Mouse (Mus musculus): ENCODE data around the gene Tnip1. TPM values are rescaled to one million over a fixed set of nuclear protein-coding genes. Genes with fewer than 3 reads are reported as not detected.

The Tnip1 gene
- polyA plus RNA-seq, 1 experiment from 2014 or later = 21.2 TPM

DNA sequence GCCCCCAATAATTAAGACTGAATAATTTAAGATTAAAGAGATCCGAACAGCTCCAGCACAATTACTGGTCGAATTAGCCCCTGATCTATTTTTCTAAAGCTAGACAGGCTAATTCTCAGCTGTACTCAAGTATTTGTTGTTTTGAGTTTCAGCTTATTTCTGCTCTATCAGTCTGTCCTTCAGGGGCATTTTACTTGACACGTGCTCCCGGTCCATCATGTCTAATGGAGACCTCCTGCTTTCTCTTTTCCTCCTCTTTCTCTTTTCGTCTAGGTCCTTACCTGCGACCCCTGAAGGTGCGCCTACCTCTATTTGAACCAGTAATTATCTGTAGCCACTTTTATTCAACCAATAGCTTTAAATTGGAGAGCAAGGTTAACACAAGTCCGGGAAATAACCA is 8.0 kb downstream of the Tnip1 start:
- Histone ChIP-seq H3K27ac (replicated peaks) (no peak overlapping the region), H3K4me2 (peak overlapping the region; percentile 80), H3K9ac (peak overlapping the region; percentile 59), H3K9me3 (no peaks in the 10 kb centered on the region), H3K4me3 (no peak overlapping the region), H3K4me1 (peaks cover 67% of the 10 kb centered on the region), H3K27me3 (replicated peaks) (no peaks in the 10 kb centered on the region), H3K36me3 (no peaks in the 10 kb centered on the region)
- no peak for ATAC-seq (ENCODE audit: extremely low read depth, insufficient number of reproducible peaks, low FRiP score, low TSS enrichment)
- WGBS = 82% methylated on average over 8 of the region's 8 CpGs

DNA sequence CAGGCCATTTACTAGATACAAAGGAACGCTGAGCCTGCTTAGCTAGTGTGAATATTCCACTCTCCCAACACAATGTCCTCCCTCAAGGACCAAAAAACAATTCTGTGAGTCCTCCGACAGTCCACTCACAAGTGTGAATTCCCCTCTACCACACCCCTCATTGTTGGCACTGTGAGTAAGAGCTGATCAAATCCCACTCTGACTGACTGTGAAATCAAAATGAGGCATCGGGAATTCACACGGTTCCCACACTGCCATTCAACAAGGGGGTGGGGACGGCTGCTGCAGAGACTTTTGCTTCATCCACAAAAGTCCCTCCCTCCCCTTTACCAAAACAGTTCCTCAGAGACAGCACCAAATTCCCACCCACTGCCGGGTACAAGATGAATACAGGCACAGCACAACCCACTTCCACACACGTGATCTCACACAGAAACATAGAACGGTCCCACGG is 8.7 kb downstream of the Tnip1 start:
- H3K4me3 ChIP-seq = no peak overlapping the region
- H3K9ac ChIP-seq = peak overlapping the region; percentile 59
- ATAC-seq (ENCODE audit: extremely low read depth, insufficient number of reproducible peaks, low FRiP score, low TSS enrichment) = no peak
- H3K36me3 ChIP-seq = no peaks in the 10 kb centered on the region
- peak overlapping the region; percentile 24; the same call in 1 of the 2 replicates for H3K27ac ChIP-seq (replicated peaks)
- WGBS = 46% methylated on average over 9 of the region's 9 CpGs
- peak overlapping the region; percentile 24 for H3K4me2 ChIP-seq
- peaks cover 70% of the 10 kb centered on the region for H3K4me1 ChIP-seq
- H3K27me3 ChIP-seq (replicated peaks) = no peaks in the 10 kb centered on the region
- H3K9me3 ChIP-seq = no peaks in the 10 kb centered on the region

DNA sequence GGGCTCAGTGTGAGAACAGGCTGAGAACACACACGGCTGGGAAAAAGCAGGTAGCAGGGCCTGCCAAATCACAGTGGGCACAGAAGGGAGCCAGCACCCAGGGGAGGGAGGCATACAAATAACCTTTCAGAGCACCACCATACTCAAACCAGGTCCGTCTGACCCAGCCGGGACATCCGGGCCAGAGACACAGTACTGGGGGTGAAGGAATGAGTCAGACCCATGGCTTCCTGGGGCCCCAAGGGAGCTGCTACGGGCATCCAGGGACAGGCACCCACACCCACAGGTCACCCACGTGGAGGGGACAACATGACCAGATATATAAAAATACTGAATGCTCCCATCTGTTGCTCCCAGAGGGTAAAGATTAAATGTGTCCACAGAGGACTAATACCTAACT is 10.1 kb downstream of the Tnip1 start:
- Histone ChIP-seq H3K9ac (peak overlapping the region; percentile 60), H3K4me3 (no peak overlapping the region), H3K4me1 (peaks cover 71% of the 10 kb centered on the region), H3K9me3 (no peaks in the 10 kb centered on the region), H3K36me3 (0 out of 2 replicates have a peak, but pooled peaks cover under 1% of the 10 kb centered on the region), H3K27ac (replicated peaks) (peak overlapping the region; percentile 16), H3K27me3 (replicated peaks) (no peaks in the 10 kb centered on the region), H3K4me2 (no peak overlapping the region)
- 37% methylated on average over 6 of the region's 6 CpGs for WGBS
- ATAC-seq (ENCODE audit: extremely low read depth, insufficient number of reproducible peaks, low FRiP score, low TSS enrichment) = no peak

DNA sequence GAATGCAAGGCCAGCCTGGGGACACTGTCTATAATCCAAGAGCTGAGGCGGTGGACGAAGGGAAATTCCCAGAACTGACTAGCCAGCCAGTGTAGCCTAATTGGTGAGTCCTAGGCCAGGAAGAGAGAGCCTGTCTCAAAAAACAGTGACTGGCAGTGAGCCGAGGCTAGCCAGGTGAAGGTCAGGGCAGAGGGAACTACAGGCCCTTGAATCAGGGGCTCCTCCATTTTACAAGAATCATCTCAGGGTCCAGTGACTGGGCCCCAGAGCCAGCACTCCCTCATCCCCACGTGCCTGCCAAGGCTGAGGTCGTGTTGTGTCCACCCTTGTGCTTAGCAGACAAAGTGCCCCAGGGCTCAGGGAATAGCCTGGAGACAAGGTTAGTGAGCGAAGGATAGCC is 12.0 kb downstream of the Tnip1 start:
- no peaks in the 10 kb centered on the region for H3K9me3 ChIP-seq
- peaks cover 69% of the 10 kb centered on the region for H3K4me1 ChIP-seq
- no peak overlapping the region for H3K4me2 ChIP-seq
- peaks cover 7% of the 10 kb centered on the region; the same call in 1 of the 2 replicates for H3K36me3 ChIP-seq
- ATAC-seq (ENCODE audit: extremely low read depth, insufficient number of reproducible peaks, low FRiP score, low TSS enrichment) = no peak
- H3K27me3 ChIP-seq (replicated peaks) = no peaks in the 10 kb centered on the region
- WGBS = 68% methylated on average over 6 of the region's 6 CpGs
- no peak overlapping the region for H3K4me3 ChIP-seq
- peak overlapping the region; percentile 42; the same call in 1 of the 2 replicates for H3K27ac ChIP-seq (replicated peaks)
- H3K9ac ChIP-seq = peak overlapping the region; percentile 47; the same call in 1 of the 2 replicates

DNA sequence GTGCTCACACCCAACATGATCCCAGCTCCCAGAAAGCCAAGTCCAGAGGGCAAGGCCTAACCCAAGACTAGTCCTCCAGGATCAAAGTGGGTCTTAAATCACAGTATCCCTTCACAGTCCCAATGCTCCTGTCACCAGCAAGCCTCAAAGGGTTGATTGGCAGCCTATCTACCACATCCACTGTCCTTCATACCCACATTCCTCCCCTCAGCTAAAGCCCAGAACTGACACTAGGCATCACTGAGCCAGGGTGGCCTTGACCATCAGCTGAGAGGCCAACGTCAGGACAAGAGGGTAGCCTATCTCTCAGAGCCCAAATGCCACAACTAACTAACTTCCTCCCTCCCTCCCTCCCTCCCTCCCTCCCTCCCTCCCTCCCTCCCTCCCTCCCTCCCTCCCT is 13.0 kb downstream of the Tnip1 start:
- Histone ChIP-seq H3K27ac (replicated peaks) (no peak overlapping the region), H3K4me3 (no peak overlapping the region), H3K4me1 (peaks cover 61% of the 10 kb centered on the region), H3K4me2 (no peak overlapping the region), H3K9ac (no peak overlapping the region), H3K36me3 (peaks cover 7% of the 10 kb centered on the region; the same call in 1 of the 2 replicates), H3K9me3 (no peaks in the 10 kb centered on the region), H3K27me3 (replicated peaks) (no peaks in the 10 kb centered on the region)
- ATAC-seq (ENCODE audit: extremely low read depth, insufficient number of reproducible peaks, low FRiP score, low TSS enrichment) = no peak
- 56% methylated on average over 1 of the region's 1 CpGs for WGBS

DNA sequence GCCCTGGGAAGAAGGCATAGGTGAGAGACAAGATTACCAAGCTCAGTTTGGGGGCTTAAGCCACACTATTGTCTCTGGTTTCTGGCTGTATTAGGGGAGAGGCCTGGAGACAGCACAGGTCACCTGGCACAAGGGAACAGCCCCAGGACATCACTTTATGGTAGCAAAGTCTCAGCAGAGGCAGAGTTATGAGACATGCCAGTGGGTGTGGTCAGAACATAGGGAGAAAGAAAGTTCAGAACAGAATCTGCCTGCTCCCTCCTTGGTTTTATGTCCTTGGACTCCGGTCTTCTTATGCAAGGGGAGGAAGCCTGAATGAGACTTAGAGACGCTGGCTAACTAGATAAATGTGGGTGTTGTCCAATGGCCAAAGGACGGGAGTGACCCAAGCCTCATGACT is 18.0 kb downstream of the Tnip1 start:
- Histone ChIP-seq H3K36me3 (peaks cover 7% of the 10 kb centered on the region; the same call in 1 of the 2 replicates), H3K27ac (replicated peaks) (no peak overlapping the region), H3K4me2 (no peak overlapping the region), H3K27me3 (replicated peaks) (no peaks in the 10 kb centered on the region), H3K4me3 (no peak overlapping the region), H3K4me1 (peaks cover 21% of the 10 kb centered on the region), H3K9me3 (no peaks in the 10 kb centered on the region), H3K9ac (no peak overlapping the region)
- no peak for ATAC-seq (ENCODE audit: extremely low read depth, insufficient number of reproducible peaks, low FRiP score, low TSS enrichment)
- 81% methylated on average over 3 of the region's 3 CpGs for WGBS

DNA sequence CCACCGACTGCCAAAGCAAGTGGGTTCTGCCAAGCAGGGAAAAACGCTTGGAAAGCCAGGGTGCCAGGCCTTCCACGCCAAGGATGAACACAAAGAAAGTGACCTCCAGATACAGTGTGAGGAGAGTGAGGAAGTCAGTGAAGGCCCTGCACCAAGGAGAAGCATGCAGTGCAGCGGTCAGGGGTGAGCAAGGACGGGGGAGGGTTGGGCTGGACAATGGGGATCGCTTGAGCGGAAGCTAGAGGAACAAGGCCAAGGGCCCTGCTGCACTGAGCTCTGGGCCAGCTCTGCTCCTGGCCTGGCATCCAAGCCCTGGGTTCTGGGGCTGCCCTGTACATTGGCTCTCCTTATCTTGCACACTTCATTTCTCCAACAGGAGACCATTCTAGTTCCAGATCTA is 22.7 kb downstream of the Tnip1 start:
- peaks cover 31% of the 10 kb centered on the region for H3K4me1 ChIP-seq
- no peak overlapping the region for H3K9ac ChIP-seq
- H3K27me3 ChIP-seq (replicated peaks) = no peaks in the 10 kb centered on the region

DNA sequence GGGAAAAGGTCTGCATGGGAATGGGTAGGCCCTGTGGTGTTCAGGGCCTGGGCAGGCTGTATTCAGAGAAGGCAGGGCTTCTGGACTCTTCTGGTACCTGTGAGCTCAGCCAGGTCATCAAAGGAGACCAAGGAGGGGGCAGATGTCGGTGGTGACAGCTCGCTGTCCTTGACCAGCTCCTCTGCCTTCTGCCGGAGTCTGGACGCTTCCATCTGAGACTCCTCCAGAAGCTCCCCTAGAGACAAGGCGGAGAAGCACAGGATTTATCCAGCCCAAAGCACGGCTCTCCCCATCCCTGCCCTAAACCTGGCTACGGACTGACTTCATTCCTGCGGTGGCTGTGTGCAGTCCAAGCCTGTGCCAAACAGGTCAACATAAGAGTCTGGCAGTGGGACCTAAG is 23.2 kb downstream of the Tnip1 start:
- ATAC-seq (ENCODE audit: extremely low read depth, insufficient number of reproducible peaks, low FRiP score, low TSS enrichment) = no peak
- H3K4me3 ChIP-seq = no peak overlapping the region
- no peak overlapping the region for H3K27ac ChIP-seq (replicated peaks)
- peaks cover 41% of the 10 kb centered on the region for H3K36me3 ChIP-seq
- WGBS = 64% methylated on average over 8 of the region's 8 CpGs
- no peaks in the 10 kb centered on the region for H3K9me3 ChIP-seq
- peaks cover 33% of the 10 kb centered on the region for H3K4me1 ChIP-seq
- H3K27me3 ChIP-seq (replicated peaks) = no peaks in the 10 kb centered on the region
- H3K9ac ChIP-seq = 0 out of 2 replicates have a peak overlapping the region, but pooled peaks have one; percentile 10
- no peak overlapping the region for H3K4me2 ChIP-seq

More for the DNA sequence above, 22.7 kb downstream of the Tnip1 start:
- no peak overlapping the region for H3K4me2 ChIP-seq
- H3K9me3 ChIP-seq = no peaks in the 10 kb centered on the region
- no peak overlapping the region for H3K27ac ChIP-seq (replicated peaks)
- peaks cover 36% of the 10 kb centered on the region for H3K36me3 ChIP-seq
- no peak overlapping the region for H3K4me3 ChIP-seq
- WGBS = 75% methylated on average over 7 of the region's 7 CpGs
- ATAC-seq (ENCODE audit: extremely low read depth, insufficient number of reproducible peaks, low FRiP score, low TSS enrichment) = no peak

DNA sequence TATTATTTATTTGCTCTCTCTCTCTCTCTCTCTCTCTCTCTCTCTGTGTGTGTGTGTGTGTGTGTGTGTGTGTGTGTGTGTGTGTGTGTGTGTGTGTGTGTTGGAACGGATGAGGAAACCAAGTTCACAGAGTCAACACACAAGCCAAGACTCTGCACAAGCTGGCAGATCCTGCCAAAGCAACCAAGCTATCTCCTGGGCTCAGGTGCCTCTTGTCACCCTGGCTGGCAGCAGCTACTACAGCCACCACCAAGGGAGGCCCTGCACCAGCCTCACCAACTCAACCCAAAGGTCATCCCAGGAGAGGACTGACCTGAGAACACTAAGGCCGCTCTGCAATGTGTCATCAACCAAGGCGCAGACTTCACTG is 26.0 kb downstream of the Tnip1 start:
- no peak for ATAC-seq (ENCODE audit: extremely low read depth, insufficient number of reproducible peaks, low FRiP score, low TSS enrichment)
- H3K36me3 ChIP-seq = peaks cover 68% of the 10 kb centered on the region
- whole genome bisulfite sequencing = 87% methylated on average over 3 of the region's 3 CpGs

DNA sequence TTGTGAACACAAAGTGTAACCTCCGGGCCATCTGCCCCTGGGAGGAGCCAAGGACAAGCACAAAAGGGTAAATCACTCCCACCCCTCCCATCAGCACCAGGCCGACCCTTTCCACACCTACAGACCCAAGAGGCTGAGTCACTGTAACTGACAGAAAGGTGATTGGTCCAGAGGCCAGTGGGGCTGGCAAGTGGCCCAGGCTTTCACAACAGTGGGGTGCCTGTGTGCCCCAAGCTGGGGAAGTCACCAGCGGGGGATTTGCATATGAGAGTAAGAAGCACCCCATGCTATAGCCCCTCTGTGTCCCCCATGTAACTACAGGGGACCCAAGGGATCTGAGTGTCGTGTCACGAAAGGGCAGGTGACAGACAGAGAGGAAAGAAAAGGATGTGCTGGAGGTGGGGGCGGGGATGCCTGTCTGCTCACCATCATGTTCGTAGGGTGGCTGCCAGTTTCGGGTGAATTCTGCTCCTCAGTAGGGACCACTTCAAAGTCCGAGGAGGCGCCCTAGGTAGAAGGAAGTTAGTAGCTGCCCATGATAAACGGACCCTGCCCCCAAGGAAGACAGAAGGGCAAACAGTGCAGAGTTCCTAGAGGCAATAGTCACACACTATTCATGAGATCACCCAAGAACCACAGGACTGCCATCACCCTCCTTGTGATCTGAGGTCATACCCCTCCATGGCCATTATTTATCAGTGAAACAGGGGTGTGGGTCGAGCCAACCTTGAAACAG is 26.5 kb downstream of the Tnip1 start:
- H3K27ac ChIP-seq (replicated peaks) = peak overlapping the region; percentile 29; the same call in 1 of the 2 replicates

More for the DNA sequence above, 26.0 kb downstream of the Tnip1 start:
- peaks cover 33% of the 10 kb centered on the region for H3K4me1 ChIP-seq
- H3K4me2 ChIP-seq = no peak overlapping the region
- H3K27me3 ChIP-seq (replicated peaks) = no peaks in the 10 kb centered on the region
- H3K27ac ChIP-seq (replicated peaks) = 0 out of 2 replicates have a peak overlapping the region, but pooled peaks have one; percentile 29
- no peak overlapping the region for H3K9ac ChIP-seq
- no peak overlapping the region for H3K4me3 ChIP-seq
- no peaks in the 10 kb centered on the region for H3K9me3 ChIP-seq

DNA sequence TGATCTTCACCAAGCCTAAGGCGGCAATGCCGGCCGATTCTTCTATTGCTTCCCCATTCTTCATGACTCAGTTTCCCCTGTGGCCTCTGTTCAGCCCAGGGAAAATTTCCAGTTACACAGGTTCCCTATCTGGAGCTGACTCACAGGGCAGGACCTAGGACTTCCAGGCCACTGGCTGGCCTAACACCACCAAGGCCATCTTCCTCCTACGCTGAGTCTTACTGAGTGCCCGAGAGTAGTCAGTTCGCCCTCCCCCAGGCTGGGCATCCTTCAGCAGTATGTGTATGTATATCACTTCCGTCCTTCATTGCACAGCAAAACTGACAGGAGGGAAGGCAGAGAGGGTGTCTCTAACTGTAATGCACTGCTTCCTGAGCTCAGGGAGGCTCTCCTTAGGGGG is 28.5 kb downstream of the Tnip1 start:
- Histone ChIP-seq H3K4me2 (no peak overlapping the region), H3K27me3 (replicated peaks) (no peaks in the 10 kb centered on the region), H3K9me3 (no peaks in the 10 kb centered on the region), H3K4me3 (no peak overlapping the region), H3K9ac (no peak overlapping the region), H3K36me3 (peaks cover 91% of the 10 kb centered on the region), H3K4me1 (peaks cover 31% of the 10 kb centered on the region), H3K27ac (replicated peaks) (no peak overlapping the region)
- 89% methylated on average over 7 of the region's 7 CpGs for WGBS
- ATAC-seq (ENCODE audit: extremely low read depth, insufficient number of reproducible peaks, low FRiP score, low TSS enrichment) = no peak

More for the DNA sequence above, 26.5 kb downstream of the Tnip1 start:
- no peak overlapping the region for H3K4me3 ChIP-seq
- H3K36me3 ChIP-seq = peaks cover 73% of the 10 kb centered on the region
- 33% methylated on average over 12 of the region's 12 CpGs for WGBS
- no peaks in the 10 kb centered on the region for H3K27me3 ChIP-seq (replicated peaks)
- no peak overlapping the region; the same call in 1 of the 2 replicates for H3K4me2 ChIP-seq
- peaks cover 33% of the 10 kb centered on the region for H3K4me1 ChIP-seq
- peak overlapping the region; percentile 58; the same call in 1 of the 2 replicates for H3K9ac ChIP-seq
- ATAC-seq (ENCODE audit: extremely low read depth, insufficient number of reproducible peaks, low FRiP score, low TSS enrichment) = 0 out of 2 replicates have a peak, but pooled peaks have one; percentile 11
- H3K9me3 ChIP-seq = no peaks in the 10 kb centered on the region

DNA sequence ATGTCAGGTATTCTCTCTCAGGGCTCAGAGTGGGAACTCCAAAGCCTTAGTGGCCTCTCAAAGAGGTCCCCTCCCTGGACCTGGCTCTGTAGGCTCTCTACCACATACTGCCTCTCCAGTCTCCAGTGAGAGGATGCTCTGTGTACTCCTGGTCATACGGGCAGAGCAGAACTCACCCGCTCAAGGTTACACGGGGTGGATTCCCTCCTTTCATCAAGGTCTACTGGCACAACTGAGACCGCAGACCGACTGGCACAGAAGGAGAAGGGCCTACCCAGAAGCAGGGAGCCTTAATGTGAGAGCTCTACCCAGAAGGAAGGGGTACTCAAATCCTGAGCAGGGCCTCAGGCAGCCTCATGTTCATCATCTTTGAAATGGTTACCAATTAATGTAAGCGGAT is 30.2 kb downstream of the Tnip1 start:
- Histone ChIP-seq H3K4me2 (no peak overlapping the region), H3K27ac (replicated peaks) (no peak overlapping the region), H3K4me3 (no peak overlapping the region), H3K36me3 (peaks cover 90% of the 10 kb centered on the region), H3K27me3 (replicated peaks) (no peaks in the 10 kb centered on the region), H3K9ac (no peak overlapping the region), H3K9me3 (no peaks in the 10 kb centered on the region), H3K4me1 (peaks cover 32% of the 10 kb centered on the region)
- ATAC-seq (ENCODE audit: extremely low read depth, insufficient number of reproducible peaks, low FRiP score, low TSS enrichment) = no peak
- 86% methylated on average over 6 of the region's 6 CpGs for WGBS

All from heart, embryonic 13.5 days (tissue).